Mouse (Mus musculus) lung, adult 2 months (tissue): ENCODE results near the gene Pcbp1.

Experiments
- CTCF ChIP-seq: fragments of 200-500 bp; IDR thresholded peaks from 2 replicates; pipeline ENCODE4 v1.5.1; 2011; ENCODE audit warnings: mild to moderate bottlenecking, low read length, control low read depth; ENCODE audit not compliant: insufficient read depth
- POLR2A ChIP-seq: fragments of 200-500 bp; IDR thresholded peaks from 2 replicates; pipeline ENCODE4 v1.6.1; 2011; ENCODE audit warnings: low read depth, mild to moderate bottlenecking, control low read depth, low read length, borderline replicate concordance; ENCODE audit errors: extremely low read depth

DNA sequence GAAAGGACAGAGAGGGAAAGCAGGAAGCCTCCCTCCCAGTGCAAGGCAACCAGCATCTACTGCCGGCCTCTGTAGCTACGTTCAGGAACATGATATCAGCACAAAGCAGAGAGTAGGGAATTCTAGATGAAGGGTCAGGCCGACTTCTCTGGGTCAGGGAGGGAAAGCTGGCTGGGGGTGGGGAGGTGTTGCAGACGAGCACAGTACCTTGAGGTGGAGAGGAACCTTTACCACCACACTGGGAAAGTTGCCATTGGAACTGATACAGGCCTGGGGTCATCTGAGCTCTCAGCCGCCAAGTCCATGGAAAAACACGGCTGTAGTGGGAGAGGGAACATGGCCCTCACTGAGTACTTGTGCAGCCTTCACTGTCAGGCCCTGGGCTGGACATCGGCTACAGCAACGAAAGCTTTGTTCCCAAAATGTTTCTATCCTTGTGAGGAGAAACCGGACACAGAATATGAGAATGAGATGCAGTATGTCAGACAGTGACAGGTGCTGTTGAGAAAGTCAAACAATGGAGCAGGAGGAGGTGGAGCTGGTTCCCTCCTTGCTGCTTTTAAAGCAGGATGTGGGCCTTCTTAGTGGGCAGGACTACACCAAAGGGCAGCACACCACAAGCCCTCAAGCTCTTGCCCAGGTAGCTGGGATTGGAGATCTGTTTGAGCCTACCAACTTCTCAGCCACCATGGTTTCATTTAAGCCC is 50.5 kb downstream of the Pcbp1 start:
- no peak for TF ChIP-seq POLR2A
- TF ChIP-seq CTCF, result no peak
